Mouse (Mus musculus) WW6 (cell line): Measurements from ENCODE around the gene Map3k6.

Source experiments
- DNase-seq: peaks from one replicate; pipeline ENCODE4 v3.0.0-alpha.2; 2013; ENCODE audit warnings: low read depth, low spot score

Gene Map3k6

DNA sequence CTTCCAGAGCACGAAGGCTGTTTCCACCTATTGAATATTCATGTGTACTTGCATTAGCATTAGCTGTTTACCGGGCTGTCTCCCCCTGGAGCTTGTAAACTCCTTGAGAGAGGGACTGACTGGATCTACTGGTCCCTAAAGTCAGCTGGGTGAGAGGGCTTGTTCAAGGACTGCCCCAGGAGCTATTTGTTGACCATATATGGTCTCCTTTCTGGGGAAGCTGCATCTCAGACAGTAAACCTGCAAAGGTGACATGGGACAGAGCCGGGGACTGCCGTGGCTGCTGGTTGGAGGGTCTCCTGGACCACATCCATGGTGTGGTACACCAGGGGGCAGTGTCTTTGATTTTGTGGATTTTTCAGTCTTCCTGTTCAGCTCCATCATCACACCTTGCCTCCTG, 42.0 kb downstream of the Map3k6 start:
- DNase-seq = no peak

DNA sequence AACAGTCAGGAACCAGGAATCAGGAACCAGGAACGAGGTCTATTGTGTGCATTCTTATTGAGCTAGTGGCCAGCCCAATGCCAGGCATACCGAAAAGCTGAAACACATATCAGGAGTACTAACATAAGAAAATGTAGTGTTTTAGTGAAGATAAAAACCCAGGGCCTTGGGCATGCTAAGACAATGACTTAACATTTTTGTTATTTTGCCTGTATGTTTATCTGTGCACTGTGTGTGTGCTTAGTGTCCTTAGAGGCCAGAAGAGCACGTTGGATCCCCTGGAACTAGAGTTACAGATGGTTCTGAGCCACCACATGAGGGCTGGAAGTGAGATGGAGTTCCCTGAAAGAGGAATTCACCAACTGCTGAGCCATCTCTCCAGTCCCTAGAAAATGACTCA, 44.7 kb downstream of the Map3k6 start:
- no peak for DNase-seq

DNA sequence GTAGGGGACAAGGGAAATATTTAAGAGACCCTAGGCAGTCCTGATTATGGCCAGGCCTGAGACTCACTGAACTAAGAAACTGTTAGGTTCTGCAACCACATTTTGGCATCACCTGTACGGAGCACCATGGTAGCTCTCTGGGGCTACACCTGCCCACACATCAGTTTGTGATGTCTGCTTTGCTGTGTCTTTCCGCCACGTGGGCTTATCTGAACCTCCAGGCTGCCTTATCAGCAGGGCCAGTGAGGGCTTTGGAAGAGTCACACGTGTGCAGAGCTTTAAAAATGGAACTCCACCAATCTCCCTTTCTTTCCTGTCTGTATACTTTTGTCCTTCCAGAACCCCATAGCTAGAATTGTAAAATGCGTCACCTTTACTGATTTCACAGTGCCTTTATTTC, 45.3 kb downstream of the Map3k6 start:
- no peak for DNase-seq

DNA sequence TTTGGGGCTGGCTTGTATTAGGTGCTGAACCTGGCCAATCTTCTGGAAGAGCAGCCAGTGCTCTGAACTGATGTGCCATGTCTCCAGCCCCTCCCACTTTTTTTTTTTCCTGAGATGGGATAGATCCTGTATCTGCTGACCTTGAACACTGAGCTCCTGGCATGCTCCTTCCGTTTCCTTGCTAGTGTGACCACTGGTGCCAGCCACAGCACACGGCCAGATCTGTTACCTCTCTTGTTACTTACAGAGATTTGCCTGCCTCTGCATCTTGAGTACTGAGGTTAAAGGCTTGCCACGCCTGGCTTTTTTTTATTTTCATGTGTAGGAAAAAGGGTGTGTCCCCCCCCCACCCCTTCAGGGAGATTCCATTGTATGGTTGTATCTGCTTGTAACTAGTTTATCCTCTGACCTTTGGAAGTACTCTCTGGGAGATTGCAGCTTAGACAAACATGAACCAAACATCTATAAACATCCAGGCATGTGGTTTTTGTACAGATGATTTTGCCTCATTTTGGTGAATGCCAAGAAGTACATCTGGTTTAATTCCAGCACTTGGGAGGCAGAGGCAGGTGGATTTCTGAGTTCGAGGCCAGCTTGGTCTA, 46.0 kb downstream of the Map3k6 start:
- DNase-seq = no peak

DNA sequence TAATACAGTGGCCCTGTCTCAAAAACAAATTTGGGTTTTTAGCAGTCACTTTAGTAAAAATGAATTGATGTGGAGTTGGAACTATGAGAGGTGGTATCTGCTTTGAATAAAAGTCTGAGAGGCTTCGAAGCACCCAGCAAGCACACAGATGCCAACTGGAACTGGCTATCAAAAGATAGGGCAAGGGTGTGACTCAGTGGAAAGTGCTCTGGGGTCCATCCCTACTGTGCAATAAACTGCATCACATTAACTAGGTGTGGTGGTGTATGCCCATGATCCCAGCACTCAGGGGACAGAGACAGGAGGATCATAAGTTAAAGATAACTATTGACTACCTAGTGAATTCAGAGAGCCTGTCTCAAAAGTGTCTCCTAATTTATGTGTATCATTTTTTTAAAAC, 50.6 kb downstream of the Map3k6 start:
- DNase-seq = no peak

DNA sequence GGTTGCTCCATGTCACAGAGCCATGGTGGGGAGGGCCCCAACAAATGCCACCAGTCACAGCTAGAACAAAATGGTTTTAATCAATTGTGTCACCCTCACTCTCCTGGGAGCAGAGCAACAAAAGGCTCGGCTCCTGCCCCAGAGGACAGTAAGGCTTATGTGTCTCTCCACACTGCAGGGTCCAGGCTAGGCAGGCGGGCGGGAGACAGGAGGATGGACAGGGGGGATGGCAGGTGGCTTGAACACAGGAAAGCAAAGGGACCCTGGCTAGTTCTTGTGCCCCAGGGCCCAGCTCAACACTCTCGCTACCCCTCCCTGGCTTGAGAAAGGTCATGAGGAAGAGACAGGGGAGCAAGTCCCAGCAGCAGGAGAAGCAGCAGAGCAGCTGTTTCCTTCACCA, 51.8 kb downstream of the Map3k6 start:
- DNase-seq = no peak

DNA sequence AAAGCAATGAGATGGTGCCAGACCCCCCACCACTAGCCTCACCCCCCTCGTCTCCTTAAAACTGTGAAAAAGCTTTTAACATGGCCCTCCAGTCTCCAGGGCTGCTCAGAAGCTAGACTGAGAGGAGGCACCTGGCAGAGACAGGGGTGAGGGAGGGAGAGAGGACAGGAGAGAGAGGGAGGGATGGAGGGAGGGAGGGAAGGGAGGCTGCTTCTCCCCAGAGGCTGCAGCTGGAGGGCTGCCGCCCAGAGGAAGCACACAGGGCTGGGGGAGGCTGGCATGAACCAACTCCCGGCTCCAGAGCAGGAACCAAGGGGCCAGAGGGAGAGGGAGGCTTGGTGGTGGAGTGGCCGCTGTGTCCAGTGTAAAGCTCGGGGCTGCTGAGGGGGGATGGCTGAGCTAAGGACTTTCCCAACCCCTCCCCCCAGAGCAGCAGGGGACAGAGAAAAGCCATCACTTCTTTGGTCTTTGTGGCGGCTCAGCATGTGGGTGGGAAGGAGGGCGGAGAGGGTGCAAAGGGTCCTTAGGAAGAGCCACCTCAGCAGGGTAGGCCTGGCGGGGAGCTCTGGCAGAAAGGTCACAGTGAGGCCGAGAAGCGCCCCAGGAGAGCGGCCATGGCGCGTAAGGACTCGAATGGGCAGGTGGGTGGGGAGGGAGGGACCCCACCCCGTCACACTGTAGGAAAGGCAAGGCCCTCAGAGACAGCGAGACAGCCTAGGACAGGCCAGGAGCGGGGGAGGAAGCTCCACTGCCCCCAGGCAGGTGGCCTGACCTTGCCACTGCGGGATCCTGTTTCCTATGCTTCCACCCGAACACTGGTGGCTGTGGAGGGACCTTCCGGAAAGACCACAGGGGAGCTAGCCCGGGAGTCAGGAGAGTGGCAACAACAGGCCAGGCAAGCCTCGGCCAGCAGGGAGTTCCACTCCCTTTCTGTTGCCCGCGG, 52.6 kb downstream of the Map3k6 start:
- no peak for DNase-seq

DNA sequence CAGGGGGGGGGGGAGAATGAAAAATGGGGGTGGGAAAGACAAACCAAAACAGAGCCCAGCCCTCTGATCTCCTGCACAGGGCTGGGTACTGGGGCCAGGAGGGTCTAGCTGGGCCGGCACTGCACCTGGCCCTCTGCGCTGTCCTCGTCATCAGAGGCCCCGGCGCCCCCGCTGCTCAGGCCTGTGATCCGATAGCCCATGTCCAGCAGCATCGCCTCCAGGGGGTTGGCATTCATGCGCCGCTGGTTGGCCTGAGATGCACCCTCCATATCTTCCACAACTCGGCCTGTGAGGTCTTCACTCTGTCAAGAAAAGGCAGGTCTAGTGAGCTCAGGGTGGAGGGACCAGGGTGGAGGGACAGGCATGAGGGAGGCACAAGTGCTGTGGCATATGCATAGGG, 53.5 kb downstream of the Map3k6 start:
- DNase-seq = no peak

DNA sequence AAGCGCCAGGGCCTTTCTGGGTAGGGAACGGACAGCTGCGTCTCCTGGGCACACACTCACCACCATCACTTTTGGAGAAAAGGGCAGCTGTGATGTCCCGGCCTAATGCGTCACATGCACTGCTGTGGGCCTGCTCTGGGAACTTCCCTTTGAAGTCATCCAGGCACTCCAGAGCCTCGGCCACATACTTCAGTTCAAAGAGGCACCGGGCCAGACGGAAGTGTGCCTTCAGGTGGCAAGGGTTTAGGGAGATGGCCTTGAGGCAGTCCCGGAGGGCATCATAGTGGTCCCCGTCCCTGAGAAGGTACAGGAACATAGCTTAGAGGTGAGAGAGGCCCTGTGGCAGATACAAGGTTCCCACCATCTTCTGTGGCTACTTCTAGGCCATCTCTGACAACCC, 56.7 kb downstream of the Map3k6 start:
- no peak for DNase-seq

DNA sequence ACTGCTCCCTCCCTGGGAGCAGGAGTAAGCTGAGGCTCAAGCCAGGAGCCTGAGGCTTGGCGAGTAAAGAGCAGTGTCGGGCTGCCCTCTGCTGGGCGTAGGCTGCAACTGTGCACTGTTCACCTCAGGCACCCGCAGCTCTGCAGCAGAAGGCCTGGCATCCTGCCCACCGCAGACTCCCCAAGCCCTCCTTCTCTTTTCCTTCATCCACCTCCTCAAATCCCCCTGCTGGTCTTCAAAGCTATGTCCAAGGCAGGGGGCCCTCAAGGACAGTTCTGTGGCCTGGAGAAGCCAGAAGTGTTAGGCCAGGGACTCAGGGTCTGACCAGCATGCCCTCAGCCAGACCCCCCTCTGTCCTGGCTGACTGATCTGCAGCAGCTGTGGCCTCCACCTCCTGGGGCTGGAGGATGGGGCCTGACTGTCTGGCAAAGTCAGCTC, 57.2 kb downstream of the Map3k6 start:
- DNase-seq = no peak

DNA sequence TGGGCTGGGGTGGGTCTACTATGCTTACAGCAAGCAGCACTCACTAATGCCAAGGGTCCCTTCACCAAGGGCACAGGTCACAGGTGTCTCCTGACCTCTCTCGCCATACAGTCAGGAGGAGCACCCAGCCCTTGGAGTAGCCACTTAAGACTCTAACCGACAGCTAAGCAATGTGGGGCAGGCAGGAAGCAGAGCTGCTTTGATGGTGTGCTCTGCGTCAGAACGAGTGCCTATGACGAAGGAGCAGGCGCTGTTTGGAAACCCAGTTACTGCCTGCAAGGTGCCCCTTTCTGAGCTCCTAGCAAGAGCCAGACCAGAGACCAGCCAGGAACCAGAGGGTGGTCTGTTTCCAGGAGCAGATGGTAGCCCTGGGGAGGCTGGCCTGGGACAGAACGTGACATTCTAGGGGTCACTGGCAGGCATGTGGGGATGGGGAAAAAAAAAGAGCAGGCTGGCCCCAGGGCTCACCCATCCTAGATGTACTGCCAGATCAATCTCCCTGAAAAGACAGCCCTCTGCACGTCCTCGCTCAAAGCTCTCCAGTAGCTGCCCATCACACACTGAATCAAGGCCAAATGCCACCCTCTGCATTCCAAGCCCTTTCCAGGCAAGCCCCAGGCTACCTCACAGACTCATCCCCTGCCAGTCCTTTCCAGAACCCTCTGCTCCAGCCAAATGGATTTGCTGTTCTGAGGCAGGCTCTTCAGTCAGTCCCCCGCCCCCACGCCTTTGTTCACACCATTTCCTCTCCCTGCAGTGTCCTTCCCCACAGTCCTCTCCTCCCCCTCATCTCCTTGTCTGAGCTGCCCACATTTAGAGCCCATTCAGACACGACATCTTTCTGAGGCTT, 58.1 kb downstream of the Map3k6 start:
- DNase-seq = no peak

DNA sequence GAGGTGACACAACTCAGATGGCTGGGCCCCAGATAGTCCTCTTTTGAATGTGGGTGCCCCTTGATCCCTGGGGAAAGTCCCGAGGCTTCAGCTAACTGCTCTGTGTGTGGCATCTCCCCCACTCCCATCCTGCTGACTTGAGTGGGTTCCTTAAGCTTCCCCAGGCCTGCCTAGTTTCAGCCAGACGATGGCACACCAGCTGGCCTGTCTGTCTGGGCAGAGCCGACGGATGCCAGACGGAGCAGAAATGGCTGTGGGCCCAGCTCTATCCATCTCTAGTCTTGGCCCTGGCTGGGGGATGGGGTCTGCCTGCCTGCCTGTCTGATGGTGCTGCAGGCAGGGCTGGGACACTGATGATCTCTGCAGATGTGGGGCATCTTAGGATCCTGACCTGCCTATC, 59.1 kb downstream of the Map3k6 start:
- no peak for DNase-seq

DNA sequence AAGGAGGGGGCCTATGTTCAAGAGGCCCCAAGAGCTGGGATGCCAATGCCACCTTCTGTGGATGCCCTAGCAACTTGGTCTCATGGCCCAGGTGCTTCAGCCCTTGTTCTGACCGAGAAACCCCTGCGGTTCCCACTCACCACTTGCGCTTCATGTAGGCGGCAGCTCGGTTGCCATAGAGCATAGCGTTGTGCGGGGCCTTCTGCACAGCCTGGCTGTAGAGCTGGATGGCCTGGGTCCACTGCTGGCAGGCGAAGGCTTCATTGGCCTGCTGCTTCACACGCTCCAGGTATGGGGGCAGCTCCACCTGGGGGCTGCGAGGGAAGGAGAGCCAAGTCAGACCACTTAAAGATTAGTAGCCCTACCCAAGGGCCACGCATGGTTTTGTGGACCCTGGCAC, 59.8 kb downstream of the Map3k6 start:
- no peak for DNase-seq

DNA sequence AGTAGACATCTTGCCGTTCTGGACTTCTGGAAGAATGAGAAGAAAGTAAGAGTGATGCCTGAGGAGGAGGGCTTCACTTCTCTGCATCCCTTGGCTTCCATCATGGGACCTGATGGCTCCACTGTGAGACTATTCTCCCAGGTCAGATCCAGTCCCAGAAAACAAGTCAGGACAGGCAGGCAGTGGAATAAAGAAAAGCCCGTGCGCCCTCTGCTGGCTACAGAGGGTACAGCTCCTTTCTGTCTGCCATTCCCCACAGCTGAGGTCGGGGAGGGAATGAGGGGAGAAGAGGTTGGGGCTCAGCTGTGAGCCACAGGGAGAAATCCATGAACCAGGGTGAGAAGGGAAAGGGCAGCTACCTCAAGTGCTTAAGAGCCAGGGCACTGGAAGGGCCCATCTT, 61.2 kb downstream of the Map3k6 start:
- DNase-seq = no peak
